In genomic region chr2:163288881-163289379, GRCm38 (mm10) we compare ENCODE assay signal across 9 mouse cellular contexts.
DNase-seq lines count a peak whose midpoint lies in the region; ATAC-seq lines count a peak whose summit lies in the region.
"Had no signal": no experiment of that assay in that cellular context is flagged by ENCODE, and none has a peak within 500 bp of the region (broad histone marks: within the 10 kb centered on the region; RNA-seq: fewer than 3 reads in every experiment).

No protein-coding gene starts in this region.

- peaks cover 8% of the 10 kb centered on the region; the same call in 1 of the 2 replicates for H3K27me3 ChIP-seq in forebrain, embryonic 13.5 days
- peaks cover 29% of the 10 kb centered on the region for H3K27me3 ChIP-seq in forebrain, embryonic 10.5 days (ENCODE audit: poor library complexity, severe bottlenecking)

- no peak overlapping the region for H3K4me3 ChIP-seq in forebrain, embryonic 13.5 days
- H3K4me3 ChIP-seq in forebrain, embryonic 10.5 days = no peak overlapping the region
- H3K4me3 ChIP-seq: myocyte had no signal

- 0 out of 2 replicates have a peak overlapping the region, but pooled peaks have one; percentile 25 for H3K27ac ChIP-seq in forebrain, embryonic 13.5 days
- no peak overlapping the region for H3K27ac ChIP-seq in forebrain, embryonic 10.5 days

- peak overlapping the region; percentile 34; the same call in 1 of the 2 replicates for H3K4me2 ChIP-seq in forebrain, embryonic 13.5 days

- no peaks in the 10 kb centered on the region for H3K36me3 ChIP-seq in forebrain, embryonic 13.5 days (ENCODE audit: poor library complexity, severe bottlenecking)
- H3K36me3 ChIP-seq in forebrain, embryonic 10.5 days (replicated peaks) = peaks cover 2% of the 10 kb centered on the region; the same call in 1 of the 2 replicates

- 0 out of 2 replicates have a peak, but pooled peaks have one; percentile 27 for ATAC-seq in forebrain, embryonic 13.5 days

- intact Hi-C loops in heart, postnatal 10 days (cut with DNase I) = no loop called here

- no peaks in the 10 kb centered on the region for H3K9me3 ChIP-seq in forebrain, embryonic 13.5 days (replicated peaks)
- H3K9me3 ChIP-seq in forebrain, embryonic 10.5 days = no peaks in the 10 kb centered on the region

- DNase-seq in forebrain, embryonic 10.5 days (ENCODE audit: extremely low spot score, low spot score) = no peak
- DNase-seq in WW6 (ENCODE audit: low read depth, low spot score) = peak; percentile 29
- DNase-seq in heart, postnatal 10 days = peak; percentile 53 to 62
- peak; percentile 72 to 75 for DNase-seq in kidney, postnatal 25 days
- DNase-seq in ovary, postnatal 36 days (ENCODE audit: low spot score) = peak; percentile 25
- no peak for DNase-seq in thymus, postnatal 0 days (ENCODE audit: low spot score)
- DNase-seq in layer of hippocampus, adult 9-11 months = no peak

- H3K4me1 ChIP-seq in forebrain, embryonic 13.5 days = peaks cover 13% of the 10 kb centered on the region
- peaks cover 24% of the 10 kb centered on the region for H3K4me1 ChIP-seq in forebrain, embryonic 10.5 days

- 25% methylated on average over 21 of the region's 21 CpGs for WGBS in forebrain, embryonic 13.5 days
- WGBS in forebrain, embryonic 10.5 days = 32% methylated on average over 21 of the region's 21 CpGs

- peak overlapping the region; percentile 22; the same call in 1 of the 2 replicates for H3K9ac ChIP-seq in forebrain, embryonic 13.5 days

Comparison
In these comparisons a context has a peak if more than half of its experiments do, and no peak if none do; other contexts are left out.
1. DNase-seq: peak in WW6 (single experiment), heart, postnatal 10 days (2 of 2), kidney, postnatal 25 days (2 of 2) and ovary, postnatal 36 days (single experiment); none in forebrain, embryonic 10.5 days (single experiment), thymus, postnatal 0 days (single experiment) and layer of hippocampus, adult 9-11 months (single experiment).